7 mouse cellular contexts compared by ENCODE assay signal in genomic region chr16:49980178-49980646, GRCm38 (mm10).
DNase-seq lines count a peak whose midpoint lies in the region; ATAC-seq and TF ChIP-seq lines count a peak whose summit lies in the region.

No protein-coding gene starts in this region.

- no peaks in the 10 kb centered on the region for H3K36me3 ChIP-seq in midbrain, embryonic 10.5 days
- no peaks in the 10 kb centered on the region for H3K36me3 ChIP-seq in intestine, embryonic 15.5 days

- no peak for ATAC-seq in intestine, embryonic 15.5 days

- peaks cover 9% of the 10 kb centered on the region for H3K4me1 ChIP-seq in midbrain, embryonic 10.5 days
- H3K4me1 ChIP-seq in intestine, embryonic 15.5 days (replicated peaks) = no peaks in the 10 kb centered on the region

- no peaks in the 10 kb centered on the region for H3K27me3 ChIP-seq in midbrain, embryonic 10.5 days (ENCODE audit: low read depth, poor library complexity, severe bottlenecking)
- no peaks in the 10 kb centered on the region for H3K27me3 ChIP-seq in intestine, embryonic 15.5 days (replicated peaks)

- no peaks in the 10 kb centered on the region for H3K9me3 ChIP-seq in midbrain, embryonic 10.5 days (replicated peaks)
- no peaks in the 10 kb centered on the region for H3K9me3 ChIP-seq in intestine, embryonic 15.5 days

- no peak overlapping the region for H3K4me2 ChIP-seq in intestine, embryonic 15.5 days (replicated peaks)

- H3K27ac ChIP-seq in midbrain, embryonic 10.5 days (replicated peaks) = peak overlapping the region; percentile 72
- no peak overlapping the region for H3K27ac ChIP-seq in intestine, embryonic 15.5 days

- TF ChIP-seq POLR2A in brain, embryonic 14.5 days (IDR thresholded peaks at IDR 0.05; ENCODE audit: borderline replicate concordance, extremely low read depth, insufficient read depth, insufficient read length, poor library complexity, severe bottlenecking) = no peak

- no peak overlapping the region for H3K9ac ChIP-seq in intestine, embryonic 15.5 days

- no peak overlapping the region for H3K4me3 ChIP-seq in midbrain, embryonic 10.5 days
- H3K4me3 ChIP-seq in intestine, embryonic 15.5 days (replicated peaks) = no peak overlapping the region

- DNase-seq in Muller cell, postnatal 12 days (ENCODE audit: inconsistent ontology term) = peak; percentile 67
- DNase-seq in brain, embryonic 14.5 days (ENCODE audit: low read depth) = peak; percentile 91
- peak; percentile 3 to 56 for DNase-seq in frontal cortex, adult 2 months (ENCODE audit: extremely low spot score in 1 of 2, low spot score in 1 of 2)
- peak; percentile 17 for DNase-seq in midbrain, embryonic 10.5 days (ENCODE audit: low spot score)
- DNase-seq in yolk sac, embryonic 10.5 days (ENCODE audit: low spot score) = no peak
- no peak for DNase-seq in ovary, postnatal 14 days (ENCODE audit: low spot score)

- no peak for TF ChIP-seq CTCF in brain, embryonic 14.5 days (IDR thresholded peaks at IDR 0.05; ENCODE audit: borderline replicate concordance, extremely low read depth, insufficient read depth, insufficient read length)

- 37% methylated on average over 10 of the region's 10 CpGs for WGBS in midbrain, embryonic 10.5 days
- WGBS in intestine, embryonic 15.5 days = 72% methylated on average over 10 of the region's 10 CpGs

Comparison
In these comparisons a context has a peak if more than half of its experiments do, and no peak if none do; other contexts are left out.
1. DNase-seq: peak in Muller cell, postnatal 12 days (single experiment), brain, embryonic 14.5 days (single experiment), frontal cortex, adult 2 months (2 of 2) and midbrain, embryonic 10.5 days (single experiment); none in yolk sac, embryonic 10.5 days (single experiment) and ovary, postnatal 14 days (single experiment).